Mouse (Mus musculus): ENCODE results near the gene Usp13.

- no peak for TF ChIP-seq CTCF (IDR thresholded peaks at IDR 0.05; ENCODE audit: control insufficient read depth, insufficient read depth, low read length)
- no peak for TF ChIP-seq POLR2A (IDR thresholded peaks at IDR 0.05; ENCODE audit: borderline replicate concordance, control insufficient read depth, low read depth, low read length)
Observed at GRCm38 (mm10) chr3:32961494-32961893, 144.1 kb downstream of the Usp13 start.
